Mouse (Mus musculus) liver, embryonic 14.5 days (tissue): ENCODE measurements around the gene Otop3.

Experiments used
- CTCF ChIP-seq: IDR thresholded peaks from 2 replicates; pipeline ENCODE4 v1.5.1; 2016; ENCODE audit warnings: antibody characterized with exemption, low read depth, control low read depth
- EP300 ChIP-seq: IDR thresholded peaks from 2 replicates; pipeline ENCODE4 v1.6.1; 2016; ENCODE audit warnings: antibody characterized with exemption, low read depth

GRCm38 (mm10) chr11:115291503-115291902 lies 43.0 kb upstream of the Otop3 start:
- no peak for TF ChIP-seq CTCF
- TF ChIP-seq EP300: no peak
